Mouse (Mus musculus): ENCODE results near the gene Mpig6b.
"Not testable (repeated sequence)": the region's sequence is repeated elsewhere in the genome, so short reads cannot be mapped to it uniquely, and the experiment has no call there.

The Mpig6b gene

GRCm38 (mm10) chr17:35044904-35045806 is 20.8 kb downstream of the Mpig6b start:
- in situ Hi-C loops (cut with MseI, MboI) = no loop called here

GRCm38 (mm10) chr17:35043794-35044193 is 22.2 kb downstream of the Mpig6b start:
- in situ Hi-C loops (cut with MseI, MboI) = no loop called here

GRCm38 (mm10) chr17:35039121-35039873 is 26.7 kb downstream of the Mpig6b start:
- in situ Hi-C loops (cut with MseI, MboI) = no loop called here

GRCm38 (mm10) chr17:35034896-35035295 is 31.1 kb downstream of the Mpig6b start:
- in situ Hi-C loops (cut with MseI, MboI) = no loop called here

GRCm38 (mm10) chr17:35033703-35034102 is 32.3 kb downstream of the Mpig6b start:
- in situ Hi-C loops (cut with MseI, MboI) = not testable (repeated sequence)

- in situ Hi-C loops (cut with MseI, MboI) = no loop called here
These were observed 33.6 kb downstream of the Mpig6b start for GRCm38 (mm10) chr17:35032323-35032870.

- in situ Hi-C loops (cut with MseI, MboI) = no loop called here
These were observed 34.1 kb downstream of the Mpig6b start for GRCm38 (mm10) chr17:35031880-35032279.

GRCm38 (mm10) chr17:35031272-35031671 is 34.7 kb downstream of the Mpig6b start:
- in situ Hi-C loops (cut with MseI, MboI) = no loop called here

GRCm38 (mm10) chr17:35029691-35030532 is 36.1 kb downstream of the Mpig6b start:
- in situ Hi-C loops (cut with MseI, MboI) = no loop called here

GRCm38 (mm10) chr17:35028315-35028714 is 37.7 kb downstream of the Mpig6b start:
- in situ Hi-C loops (cut with MseI, MboI) = no loop called here

- in situ Hi-C loops (cut with MseI, MboI) = no loop called here
These were observed 38.5 kb downstream of the Mpig6b start, which contains the start of gene Sapcd1 for GRCm38 (mm10) chr17:35027277-35028068. Sapcd1 (minus strand) TSS chr17:35028016.

GRCm38 (mm10) chr17:35026206-35026605 is 39.8 kb downstream of the Mpig6b start:
- in situ Hi-C loops (cut with MseI, MboI) = no loop called here

GRCm38 (mm10) chr17:35024691-35025488 is 41.1 kb downstream of the Mpig6b start:
- in situ Hi-C loops (cut with MseI, MboI) = loop anchor here (5.0 to 25.0 kb wide), 2 partner anchors 82 to 87 kb away; partner anchors contain the start of genes Ly6g5c (in 2 of the 2), Csnk2b (in 1 of the 2), Gpank1 (in 1 of the 2) and Ly6g5b (in 1 of the 2)

- in situ Hi-C loops (cut with MseI, MboI) = loop anchor here (5.0 to 25.0 kb wide), 2 partner anchors 83 to 88 kb away; partner anchors contain the start of genes Ly6g5c (in 2 of the 2), Csnk2b (in 1 of the 2), Gpank1 (in 1 of the 2) and Ly6g5b (in 1 of the 2)
These were observed 41.7 kb downstream of the Mpig6b start for GRCm38 (mm10) chr17:35024261-35024660.

- in situ Hi-C loops (cut with MseI, MboI) = loop anchor here (5.0 to 25.0 kb wide), 2 partner anchors 84 to 89 kb away; partner anchors contain the start of genes Ly6g5c (in 2 of the 2), Csnk2b (in 1 of the 2), Gpank1 (in 1 of the 2) and Ly6g5b (in 1 of the 2)
These were observed 42.2 kb downstream of the Mpig6b start for GRCm38 (mm10) chr17:35023756-35024155.

GRCm38 (mm10) chr17:35023221-35023620 is 42.8 kb downstream of the Mpig6b start:
- in situ Hi-C loops (cut with MseI, MboI) = loop anchor here (5.0 to 25.0 kb wide), 2 partner anchors 84 to 89 kb away; partner anchors contain the start of genes Ly6g5c (in 2 of the 2), Csnk2b (in 1 of the 2), Gpank1 (in 1 of the 2) and Ly6g5b (in 1 of the 2)

- in situ Hi-C loops (cut with MseI, MboI) = loop anchor here (5.0 to 25.0 kb wide), 2 partner anchors 85 to 90 kb away; partner anchors contain the start of genes Ly6g5c (in 2 of the 2), Csnk2b (in 1 of the 2), Gpank1 (in 1 of the 2) and Ly6g5b (in 1 of the 2)
These were observed 43.4 kb downstream of the Mpig6b start for GRCm38 (mm10) chr17:35022541-35023060.

- in situ Hi-C loops (cut with MseI, MboI) = loop anchor here (5.0 to 25.0 kb wide), 2 partner anchors 85 to 90 kb away; partner anchors contain the start of genes Ly6g5c (in 2 of the 2), Csnk2b (in 1 of the 2), Gpank1 (in 1 of the 2) and Ly6g5b (in 1 of the 2)
These were observed 44.0 kb downstream of the Mpig6b start for GRCm38 (mm10) chr17:35021842-35022477.
